Mouse (Mus musculus) heart, embryonic 16.5 days (tissue): ENCODE measurements around the gene Cit. TPM values are rescaled to one million over a fixed set of nuclear protein-coding genes. Genes with fewer than 3 reads are reported as not detected.
A peak's percentile ranks its signal among the peaks of the same experiment; 100 is the strongest.

ENCODE experiments used
- ATAC-seq: fragments of 200-750 bp; cut with Nextera tagmentation; replicated peaks from 2 replicates; pipeline ENCODE4 v1.8.0; 2017; ENCODE audit warnings: moderate number of reproducible peaks; ENCODE audit not compliant: insufficient read depth, low FRiP score; ENCODE audit errors: extremely low read depth
- H3K27ac ChIP-seq: fragments of 300-500 bp; sonication (generic); 2 replicates; pipeline ENCODE4 v1.5.1; 2014; ENCODE audit warnings: mild to moderate bottlenecking, low read length, control low read depth, moderate library complexity
- H3K27me3 ChIP-seq: fragments of 300-500 bp; sonication (generic); 2 replicates; pipeline ENCODE4 v1.6.1; 2014; ENCODE audit warnings: low read length, mixed read lengths; ENCODE audit not compliant: control insufficient read depth, insufficient read depth
- H3K36me3 ChIP-seq: fragments of 300-500 bp; sonication (generic); 2 replicates; pipeline ENCODE4 v1.6.1; 2014; ENCODE audit not compliant: control insufficient read depth, insufficient read depth
- H3K4me1 ChIP-seq: fragments of 300-500 bp; sonication (generic); 2 replicates; pipeline ENCODE4 v1.6.1; 2014; ENCODE audit warnings: low read length, mixed read lengths; ENCODE audit not compliant: control insufficient read depth, insufficient read depth
- H3K4me2 ChIP-seq: fragments of 300-500 bp; sonication (generic); 2 replicates; pipeline ENCODE4 v1.6.1; 2014; ENCODE audit warnings: low read depth, mild to moderate bottlenecking, control low read depth, low read length
- H3K4me3 ChIP-seq: fragments of 300-500 bp; sonication (generic); 2 replicates; pipeline ENCODE4 v1.5.1; 2014; ENCODE audit warnings: mild to moderate bottlenecking, control low read depth, low read length
- H3K9ac ChIP-seq: fragments of 300-500 bp; sonication (generic); 2 replicates; pipeline ENCODE4 v1.6.1; 2014; ENCODE audit warnings: low read length, control low read depth
- H3K9me3 ChIP-seq: fragments of 300-500 bp; sonication (generic); replicated peaks from 2 replicates; pipeline ENCODE4 v1.6.1; 2016; ENCODE audit warnings: low read length; ENCODE audit not compliant: control insufficient read depth
- WGBS: fragments of 180-500 bp; shearing (Covaris S2); extraction: QIAGEN DNeasy Blood & Tissue Kit; methylation state at CpG from one replicate; pipeline ENCODE4 v1.1.7; 2014; 5-methylcytosine and 5-hydroxymethylcytosine counted together
- polyA plus RNA-seq: library from polyadenylated mRNA; unstranded; fragments of >200 nt; fragmentation: Nextera tagmentation; extraction: Ambion mirVana; gene quantifications from 2 replicates; pipeline ENCODE4 v1.2.1, GENCODE M21; 2015

Gene Cit
- polyA plus RNA-seq, 1 experiment from 2014 or later = 21.7 TPM

GRCm38 (mm10) chr5:116022131-116022530 lies 177.1 kb downstream of the Cit start:
- Histone ChIP-seq H3K27me3 (no peaks in the 10 kb centered on the region), H3K4me1 (peaks cover 34% of the 10 kb centered on the region), H3K27ac (no peak overlapping the region), H3K4me2 (no peak overlapping the region), H3K9me3 (no peaks in the 10 kb centered on the region), H3K4me3 (no peak overlapping the region; the same call in 1 of the 2 replicates), H3K36me3 (peaks cover 30% of the 10 kb centered on the region), H3K9ac (no peak overlapping the region)
- 84% methylated on average over 12 of the region's 12 CpGs for WGBS
- no peak for ATAC-seq

GRCm38 (mm10) chr5:116022658-116023200 lies 177.7 kb downstream of the Cit start:
- Histone ChIP-seq H3K27ac (no peak overlapping the region; the same call in 1 of the 2 replicates), H3K9me3 (no peaks in the 10 kb centered on the region), H3K27me3 (no peaks in the 10 kb centered on the region), H3K36me3 (peaks cover 24% of the 10 kb centered on the region), H3K4me2 (peak overlapping the region; percentile 94), H3K4me1 (peaks cover 34% of the 10 kb centered on the region), H3K9ac (peak overlapping the region; percentile 91), H3K4me3 (peak overlapping the region; percentile 94)
- 76% methylated on average over 7 of the region's 7 CpGs for WGBS
- no peak for ATAC-seq

- H3K27me3 ChIP-seq = no peaks in the 10 kb centered on the region
- peaks cover 22% of the 10 kb centered on the region for H3K36me3 ChIP-seq
- 24% methylated on average over 8 of the region's 8 CpGs for WGBS
- peak overlapping the region; percentile 86 for H3K27ac ChIP-seq
- peaks cover 33% of the 10 kb centered on the region for H3K4me1 ChIP-seq
- peak overlapping the region; percentile 91 for H3K9ac ChIP-seq
- H3K9me3 ChIP-seq = no peaks in the 10 kb centered on the region
- ATAC-seq = no peak
- peak overlapping the region; percentile 94 for H3K4me2 ChIP-seq
- H3K4me3 ChIP-seq = peak overlapping the region; percentile 94
Observed at GRCm38 (mm10) chr5:116023251-116023661, 178.2 kb downstream of the Cit start.

- Histone ChIP-seq H3K36me3 (peaks cover 22% of the 10 kb centered on the region), H3K27me3 (no peaks in the 10 kb centered on the region), H3K4me3 (peak overlapping the region; percentile 94), H3K27ac (peak overlapping the region; percentile 86), H3K9me3 (no peaks in the 10 kb centered on the region), H3K4me2 (peak overlapping the region; percentile 94), H3K9ac (peak overlapping the region; percentile 91), H3K4me1 (peaks cover 28% of the 10 kb centered on the region)
- 0% methylated on average over 28 of the region's 28 CpGs for WGBS
- ATAC-seq = peak; percentile 24
Observed at GRCm38 (mm10) chr5:116023821-116024284, 178.8 kb downstream of the Cit start.

- under 1% methylated on average over 46 of the region's 46 CpGs for whole genome bisulfite sequencing
- ATAC-seq = peak; percentile 94
Observed at GRCm38 (mm10) chr5:116024327-116024739, 179.3 kb downstream of the Cit start, which contains the start of gene Prkab1. Gene Prkab1 (minus strand): TSS chr5:116024508.

GRCm38 (mm10) chr5:116026107-116026506 lies 181.0 kb downstream of the Cit start:
- no peaks in the 10 kb centered on the region for H3K9me3 ChIP-seq
- H3K36me3 ChIP-seq = peaks cover 7% of the 10 kb centered on the region; the same call in 1 of the 2 replicates
- ATAC-seq = no peak
- H3K27me3 ChIP-seq = peaks cover 2% of the 10 kb centered on the region
- H3K4me2 ChIP-seq = no peak overlapping the region
- no peak overlapping the region for H3K27ac ChIP-seq
- H3K4me3 ChIP-seq = no peak overlapping the region
- peaks cover 20% of the 10 kb centered on the region for H3K4me1 ChIP-seq
- no peak overlapping the region for H3K9ac ChIP-seq
- 78% methylated on average over 5 of the region's 5 CpGs for WGBS

More at GRCm38 (mm10) chr5:116024327-116024739, 179.3 kb downstream of the Cit start, which contains the start of gene Prkab1:
- Histone ChIP-seq H3K4me3 (peak within 1 kb of the TSS; percentile 94), H3K27ac (peak within 1 kb of the TSS; percentile 86), H3K4me2 (peak within 1 kb of the TSS; percentile 94), H3K9ac (peak within 1 kb of the TSS; percentile 91), H3K4me1 (peaks cover 23% of the 10 kb centered on the region), H3K36me3 (peaks cover 21% of the 10 kb centered on the region), H3K27me3 (no peaks in the 10 kb centered on the region), H3K9me3 (no peaks in the 10 kb centered on the region)

GRCm38 (mm10) chr5:116026561-116026960 lies 181.5 kb downstream of the Cit start:
- Histone ChIP-seq H3K9ac (no peak overlapping the region), H3K36me3 (peaks cover 3% of the 10 kb centered on the region; the same call in 1 of the 2 replicates), H3K4me1 (peaks cover 20% of the 10 kb centered on the region), H3K9me3 (no peaks in the 10 kb centered on the region), H3K4me3 (no peak overlapping the region), H3K27ac (no peak overlapping the region), H3K27me3 (peaks cover 2% of the 10 kb centered on the region), H3K4me2 (no peak overlapping the region)
- WGBS = 50% methylated on average over 14 of the region's 14 CpGs
- no peak for ATAC-seq

GRCm38 (mm10) chr5:116029071-116029470 lies 184.0 kb downstream of the Cit start:
- Histone ChIP-seq H3K4me1 (peaks cover 5% of the 10 kb centered on the region; the same call in 1 of the 2 replicates), H3K27me3 (peaks cover 2% of the 10 kb centered on the region), H3K4me2 (no peak overlapping the region), H3K9ac (no peak overlapping the region), H3K9me3 (no peaks in the 10 kb centered on the region), H3K36me3 (no peaks in the 10 kb centered on the region), H3K27ac (peak overlapping the region; percentile 11; the same call in 1 of the 2 replicates), H3K4me3 (no peak overlapping the region)
- no peak; the same call in 1 of the 2 replicates for ATAC-seq
- 36% methylated on average over 7 of the region's 7 CpGs for WGBS

- peaks cover 5% of the 10 kb centered on the region; the same call in 1 of the 2 replicates for H3K4me1 ChIP-seq
- no peaks in the 10 kb centered on the region for H3K36me3 ChIP-seq
- no peaks in the 10 kb centered on the region for H3K9me3 ChIP-seq
- H3K27ac ChIP-seq = no peak overlapping the region
- no peak overlapping the region for H3K9ac ChIP-seq
- peak overlapping the region; percentile 26; the same call in 1 of the 2 replicates for H3K4me2 ChIP-seq
- 5% methylated on average over 19 of the region's 19 CpGs for WGBS
- ATAC-seq = no peak
- H3K4me3 ChIP-seq = no peak overlapping the region
- peaks cover 2% of the 10 kb centered on the region for H3K27me3 ChIP-seq
Observed at GRCm38 (mm10) chr5:116030566-116031189, 185.6 kb downstream of the Cit start.
